9 mouse cellular contexts compared by ENCODE assay signal in the genomic region with DNA sequence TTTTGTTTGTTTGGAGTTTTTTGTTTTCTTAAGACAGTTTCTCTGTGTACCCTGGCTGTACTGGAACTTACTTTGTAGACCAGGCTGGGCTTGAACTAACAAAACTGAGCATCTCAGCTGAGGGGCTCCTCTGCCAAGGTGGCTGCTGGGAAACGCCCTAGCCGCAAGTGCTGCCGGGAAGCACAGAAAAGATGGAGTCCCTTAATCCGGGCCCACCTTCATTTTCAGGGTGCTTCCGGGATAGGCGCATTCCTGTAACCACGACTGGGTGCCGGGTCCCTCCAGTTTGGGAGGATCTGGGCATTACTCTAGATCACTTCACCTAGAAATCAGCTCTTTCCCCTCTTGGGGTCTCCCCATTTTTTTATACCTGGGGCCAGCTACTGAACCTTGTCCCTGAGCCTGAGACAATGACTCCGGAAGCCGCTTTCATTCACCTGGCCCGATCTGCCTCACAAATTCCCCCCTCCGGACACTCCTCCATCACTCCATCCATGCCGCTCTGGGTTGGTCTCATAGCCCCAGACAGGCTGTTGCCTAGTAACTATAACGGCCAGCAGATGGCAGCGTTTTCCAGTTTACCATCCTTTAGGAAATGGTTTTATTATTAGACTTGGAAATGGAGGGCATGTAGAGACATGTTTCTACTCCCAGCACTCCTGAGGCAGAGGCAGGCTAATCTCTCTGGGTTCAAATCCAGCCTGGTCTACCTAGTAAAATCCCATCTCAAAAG. TPM values are rescaled to one million over a fixed set of nuclear protein-coding genes. Genes with fewer than 3 reads are reported as not detected.
DNase-seq lines count a peak whose midpoint lies in the region; ATAC-seq and TF ChIP-seq lines count a peak whose summit lies in the region.
"Had no signal": no experiment of that assay in that cellular context is flagged by ENCODE, and none has a peak within 500 bp of the region (broad histone marks: within the 10 kb centered on the region; RNA-seq: fewer than 3 reads in every experiment).

No protein-coding gene starts in this region.

- WGBS in lung, embryonic 15.5 days: 13% methylated on average over 15 of the region's 15 CpGs

- H3K36me3 ChIP-seq in lung, embryonic 15.5 days: no peaks in the 10 kb centered on the region
- H3K36me3 ChIP-seq: liver, embryonic 15.5 days had no signal

- H3K27ac ChIP-seq in cortical plate, adult 2 months (ENCODE audit: insufficient read depth, low read length): no peak overlapping the region
- no peak overlapping the region for H3K27ac ChIP-seq in lung, embryonic 15.5 days
- H3K27ac ChIP-seq: liver, embryonic 15.5 days had no signal

- H3K9me3 ChIP-seq in lung, embryonic 15.5 days: no peaks in the 10 kb centered on the region
- H3K9me3 ChIP-seq: liver, embryonic 15.5 days had no signal

- H3K4me2 ChIP-seq in lung, embryonic 15.5 days: peak overlapping the region; percentile 14; the same call in 1 of the 2 replicates
- H3K4me2 ChIP-seq: liver, embryonic 15.5 days had no signal

- H3K9ac ChIP-seq in lung, embryonic 15.5 days: no peak overlapping the region
- H3K9ac ChIP-seq: liver, embryonic 15.5 days had no signal

- no peak overlapping the region for H3K4me3 ChIP-seq in cortical plate, adult 2 months (ENCODE audit: insufficient read depth, low read length)
- H3K4me3 ChIP-seq in lung, embryonic 15.5 days: no peak overlapping the region
- H3K4me3 ChIP-seq: liver, embryonic 15.5 days had no signal

- peak; percentile 45 for TF ChIP-seq CTCF in cortical plate, adult 2 months (IDR thresholded peaks at IDR 0.05; ENCODE audit: extremely low read depth, insufficient read depth, low read length)

- ATAC-seq in lung, embryonic 15.5 days (ENCODE audit: borderline replicate concordance, extremely low read depth, low FRiP score, low TSS enrichment): no peak; the same call in 1 of the 2 replicates

- H3K27me3 ChIP-seq in lung, embryonic 15.5 days: no peaks in the 10 kb centered on the region
- H3K27me3 ChIP-seq: liver, embryonic 15.5 days had no signal

- no peak for TF ChIP-seq POLR2A in cortical plate, adult 2 months (IDR thresholded peaks at IDR 0.05; ENCODE audit: extremely low read depth, insufficient read depth, low read length)

- DNase-seq in cerebellum, adult 9-10 months: peak; percentile 1
- no peak for DNase-seq in cerebellum, adult 9-11 months
- DNase-seq in Muller cell, postnatal 12 days (ENCODE audit: inconsistent ontology term): peak; percentile 29
- DNase-seq in heart, adult 9 months (ENCODE audit: low spot score in 2 of 2): peak; percentile 7 to 13
- peak; percentile 85 to 87 for DNase-seq in kidney, postnatal 4 days
- peak; percentile 55 for DNase-seq in right cerebral cortex, postnatal 4 days

- no peaks in the 10 kb centered on the region for H3K4me1 ChIP-seq in cortical plate, adult 2 months (ENCODE audit: control insufficient read depth, insufficient read depth, low read length)
- no peaks in the 10 kb centered on the region for H3K4me1 ChIP-seq in lung, embryonic 15.5 days

RNA-seq across cellular contexts. Expression of gene Ccr4, which starts 4.8 kb away (rescaled TPM):
- not detected in 2 replicates for polyA plus RNA-seq in cortical plate, adult 2 months (2012; rRNA removed)
- polyA plus RNA-seq in lung, embryonic 15.5 days (2015; fragmentation: Nextera tagmentation; extraction: Ambion mirVana): 0.37 TPM in 1 of 2 replicates, not detected in the other
- polyA plus RNA-seq: liver, embryonic 15.5 days had no signal

RNA-seq across cellular contexts. Expression of gene C130032M10Rik, which starts 15.5 kb away (rescaled TPM):
- 0.15 TPM in 1 of 2 replicates, not detected in the other for polyA plus RNA-seq in cortical plate, adult 2 months (2012; rRNA removed)
- 0.23 TPM in 1 of 2 replicates, not detected in the other for polyA plus RNA-seq in lung, embryonic 15.5 days (2015; fragmentation: Nextera tagmentation; extraction: Ambion mirVana)
- polyA plus RNA-seq: liver, embryonic 15.5 days had no signal
